Mouse (Mus musculus): ENCODE data around the gene Laptm5.

- no peak for TF ChIP-seq CTCF (IDR thresholded peaks at IDR 0.05; ENCODE audit: extremely low read depth, insufficient read depth, insufficient read length, insufficient replicate concordance)
- no peak for TF ChIP-seq POLR2A (IDR thresholded peaks at IDR 0.05; ENCODE audit: low read depth, low read length)
These were observed 30.2 kb upstream of the Laptm5 start for GRCm38 (mm10) chr4:130882762-130883161.
